Mouse (Mus musculus) gastrocnemius, adult 8-10 months (tissue): ENCODE results near the gene Gabrb1. TPM values are rescaled to one million over a fixed set of nuclear protein-coding genes. Genes with fewer than 3 reads are reported as not detected.

Experiments used
- DNase-seq, 2 experiments: peaks; one replicate each; pipeline ENCODE4 v3.0.0; 2022; ENCODE audit warnings: low spot score in 2 of 2
- total RNA-seq, 4 experiments: library from RNA; stranded (reverse); gene quantifications; 2 replicates each; pipeline ENCODE4 v1.2.4; 2022

Gene Gabrb1
- total RNA-seq, 4 experiments from 2014 or later: 0.02 to 0.16 (median 0.05) TPM

DNA sequence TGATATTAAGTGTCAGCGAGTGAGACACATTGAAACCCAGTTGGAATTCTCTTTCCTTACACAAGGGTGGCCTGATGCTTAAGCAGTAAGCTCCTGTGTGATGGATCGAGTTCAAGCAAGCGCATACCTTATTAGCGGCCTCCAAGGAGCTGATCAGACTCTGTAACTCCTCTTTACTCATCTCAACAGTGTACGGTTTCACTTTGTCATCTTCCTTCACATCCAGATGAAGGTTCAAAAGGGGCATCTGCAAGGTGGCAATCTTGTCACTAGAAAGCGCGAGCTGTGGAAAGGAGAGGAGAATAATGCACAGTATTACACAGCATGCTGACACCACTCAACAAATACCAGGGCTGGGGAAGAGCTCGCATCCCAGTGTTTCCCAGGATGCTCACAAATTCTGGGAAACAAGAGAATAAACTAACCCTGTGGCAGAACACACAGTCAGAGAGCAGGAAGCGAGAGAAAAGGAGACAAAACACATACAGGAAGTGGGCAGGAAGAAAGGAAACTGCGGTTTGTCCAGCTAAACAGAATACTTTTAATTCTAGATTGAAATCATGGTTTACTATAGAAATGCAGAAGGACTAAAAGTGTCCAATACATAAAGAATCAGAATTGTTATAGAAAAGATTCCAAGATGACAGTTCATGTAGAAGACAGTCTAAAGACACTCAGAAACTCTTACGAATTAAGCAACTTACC lies 503.0 kb downstream of the Gabrb1 start:
- no peak for DNase-seq

DNA sequence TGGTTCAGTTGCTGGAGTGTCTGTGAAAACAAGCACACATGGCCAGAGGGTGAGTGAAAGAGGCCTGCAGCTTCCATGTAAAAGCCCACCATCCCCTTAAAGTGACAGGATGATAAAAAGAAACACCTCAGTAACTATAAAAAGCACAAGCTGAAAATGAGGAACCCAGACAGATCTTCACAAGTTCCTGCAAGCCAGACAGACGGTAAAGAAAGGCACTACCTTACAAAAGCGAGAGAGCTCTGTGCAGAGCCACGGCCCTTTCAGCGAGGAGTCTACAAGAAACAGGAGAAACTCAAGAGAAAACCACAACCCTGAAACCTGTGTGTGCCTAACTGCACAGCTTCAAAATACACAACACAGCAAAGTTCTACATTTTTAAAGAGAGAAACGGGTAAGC lies 504.9 kb downstream of the Gabrb1 start:
- DNase-seq: no peak

DNA sequence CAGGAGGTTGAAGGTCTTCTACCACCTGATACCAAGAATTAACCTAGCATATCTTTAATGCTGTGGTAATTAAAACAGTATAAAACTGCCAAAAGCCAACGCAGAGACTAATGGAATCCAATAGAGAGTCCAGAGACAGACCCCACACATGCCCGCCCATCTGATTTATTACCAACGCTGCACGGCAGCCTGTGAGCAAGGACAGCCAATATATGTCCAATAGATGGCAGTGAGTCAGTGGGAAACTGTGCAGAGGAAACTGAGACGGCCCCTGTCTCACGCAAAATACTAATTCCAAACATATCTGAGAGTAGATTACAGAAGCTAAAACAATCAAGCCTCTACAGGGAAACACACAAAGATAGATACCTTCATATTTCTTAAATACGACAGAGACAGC lies 506.5 kb downstream of the Gabrb1 start:
- DNase-seq: no peak

- DNase-seq: peak; percentile 91 to 95
Measured at GRCm38 (mm10) chr5:72167594-72168284, 509.8 kb downstream of the Gabrb1 start, which contains the start of gene Commd8. TSS of gene Commd8 (minus strand) at chr5:72168189.

- DNase-seq: no peak
Measured at GRCm38 (mm10) chr5:72168285-72168621, 510.3 kb downstream of the Gabrb1 start.

DNA sequence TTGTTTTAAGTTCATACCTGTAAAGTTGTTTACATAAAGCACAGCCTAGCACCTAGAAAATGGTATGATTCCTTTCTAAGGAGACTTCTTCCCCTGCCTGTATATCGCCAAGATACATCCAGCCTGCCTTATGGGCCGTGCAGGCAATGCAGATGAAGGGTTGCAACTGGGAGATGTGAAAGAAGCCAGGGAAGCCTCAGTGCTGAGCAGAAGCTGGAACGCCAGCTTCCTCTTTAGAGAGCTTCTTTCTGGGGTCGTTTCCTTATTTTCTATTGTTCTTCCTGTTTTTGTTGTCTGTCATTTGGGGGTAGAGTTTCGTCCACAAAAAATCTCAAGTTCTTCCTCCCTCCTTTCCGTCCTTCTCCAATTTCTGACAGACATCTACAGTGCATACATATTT lies 512.2 kb downstream of the Gabrb1 start:
- no peak for DNase-seq

DNA sequence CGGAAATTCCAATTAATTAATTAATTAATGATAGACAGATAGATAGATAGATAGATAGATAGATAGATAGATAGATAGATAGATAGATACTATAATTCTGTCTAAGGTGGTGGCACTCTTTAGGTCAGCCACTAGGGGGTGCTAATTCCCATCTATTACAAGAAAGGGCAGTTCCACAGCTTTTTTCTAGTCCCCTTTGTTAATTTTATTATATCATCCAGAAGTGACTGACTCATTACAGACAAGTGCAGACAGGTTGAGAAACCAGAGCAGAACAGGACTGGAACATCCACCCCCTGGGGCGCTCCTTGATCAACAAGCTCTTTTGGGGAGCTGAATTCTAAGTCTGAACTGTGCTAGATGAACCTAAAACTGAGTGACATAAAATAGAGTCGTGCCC lies 514.8 kb downstream of the Gabrb1 start:
- peak in 1 of 2 experiments; percentile 2 for DNase-seq

- no peak for DNase-seq
Measured at GRCm38 (mm10) chr5:72173521-72173920, 515.6 kb downstream of the Gabrb1 start.

- no peak for DNase-seq
Measured at GRCm38 (mm10) chr5:72175050-72175449, 517.1 kb downstream of the Gabrb1 start.

- DNase-seq: no peak
Measured at GRCm38 (mm10) chr5:72175530-72175929, 517.6 kb downstream of the Gabrb1 start.

DNA sequence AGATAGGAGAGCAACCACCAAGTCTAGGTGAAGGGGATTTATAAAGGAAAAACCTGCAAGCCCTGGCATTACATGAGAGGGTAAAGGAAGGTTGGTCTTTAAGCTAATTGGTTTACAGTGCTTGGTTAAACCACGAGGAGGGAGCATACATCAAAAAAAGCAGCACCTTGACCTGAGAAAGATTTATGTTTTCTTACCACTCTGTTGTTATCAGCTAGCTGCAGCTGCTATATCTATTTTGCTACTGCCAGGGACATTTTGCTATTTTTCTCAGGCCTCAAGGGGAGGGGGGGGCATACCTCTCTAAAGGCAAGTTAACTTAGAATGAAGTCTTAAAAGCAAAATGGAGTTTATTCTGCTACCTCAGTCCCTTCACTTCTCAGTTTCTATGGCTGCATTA lies 523.3 kb downstream of the Gabrb1 start:
- no peak for DNase-seq

DNA sequence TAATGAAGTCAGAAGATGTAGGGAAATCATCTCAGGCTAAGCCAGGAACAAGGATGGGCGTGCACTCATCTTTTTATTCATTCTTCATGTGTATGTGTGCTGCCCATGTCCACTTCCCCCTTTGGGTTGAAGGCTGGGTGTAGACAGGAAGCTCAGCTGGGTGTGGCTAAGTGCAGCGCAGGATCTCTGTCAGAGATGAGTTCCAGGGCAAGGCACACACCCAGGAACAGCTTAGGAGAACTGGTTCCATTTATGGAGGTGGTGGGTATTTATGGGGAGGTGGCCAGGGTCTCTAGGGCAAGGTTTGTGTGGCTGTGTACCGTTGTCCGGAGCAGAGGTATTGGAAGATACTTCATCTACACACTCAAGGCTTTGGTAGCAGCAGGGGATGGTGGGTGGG lies 524.9 kb downstream of the Gabrb1 start:
- DNase-seq: no peak

DNA sequence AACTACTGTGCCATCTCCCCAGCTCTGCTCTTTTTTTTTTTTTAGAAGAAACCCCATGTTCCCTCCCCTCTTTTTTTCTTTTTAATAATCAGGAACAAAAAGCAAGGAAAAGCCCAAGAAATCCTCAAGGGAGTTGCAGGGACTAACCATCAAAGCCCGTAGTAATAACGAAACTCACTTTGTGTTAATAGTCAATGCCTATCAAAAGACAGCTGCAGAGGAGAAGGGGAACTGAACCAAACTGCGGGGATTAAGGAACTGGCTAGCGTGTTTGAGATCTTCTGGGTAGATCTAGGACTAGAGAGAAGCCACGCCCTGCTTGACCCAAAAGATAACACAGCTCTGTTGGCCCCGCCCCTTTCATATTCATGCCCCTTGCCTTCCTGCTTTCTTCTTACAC lies 526.0 kb downstream of the Gabrb1 start:
- no peak for DNase-seq

DNA sequence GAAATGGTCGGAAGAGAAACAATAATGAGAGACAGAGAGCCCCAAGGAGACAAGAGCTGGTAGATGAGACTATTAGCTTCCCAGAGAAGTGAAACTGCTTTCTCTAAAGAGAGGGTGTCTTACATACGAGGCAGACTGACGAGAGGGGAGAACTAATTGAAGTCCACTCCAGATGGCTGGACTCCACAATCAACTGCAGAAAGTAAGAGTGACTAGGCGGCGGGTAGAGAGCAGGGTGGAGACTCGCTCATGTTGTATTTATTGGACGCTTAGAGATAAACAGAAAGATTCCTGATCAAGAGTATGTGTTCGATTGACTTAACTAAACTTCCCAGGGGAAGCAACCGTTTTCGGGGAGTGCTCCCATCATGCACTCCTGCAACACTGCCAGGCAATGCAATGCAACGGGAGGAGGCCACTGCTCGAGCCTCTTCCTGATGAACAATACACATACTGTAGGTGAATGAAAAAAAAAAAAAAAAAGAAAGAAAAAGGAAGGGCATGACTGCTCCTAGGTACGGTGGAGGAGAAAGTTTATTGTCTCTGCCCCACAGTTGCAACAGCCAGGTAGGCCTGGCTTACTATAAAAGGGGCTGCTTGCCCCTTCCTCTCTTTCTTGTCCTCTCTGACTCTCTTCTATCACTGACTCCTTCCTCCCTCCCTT lies 526.7 kb downstream of the Gabrb1 start:
- no peak for DNase-seq

- no peak for DNase-seq
Measured at GRCm38 (mm10) chr5:72191154-72191553, 533.2 kb downstream of the Gabrb1 start.

- no peak for DNase-seq
Measured at GRCm38 (mm10) chr5:72191932-72192331, 534.0 kb downstream of the Gabrb1 start.

- no peak for DNase-seq
Measured at GRCm38 (mm10) chr5:72195442-72195841, 537.5 kb downstream of the Gabrb1 start.

Other genes starting within 250 kb of the Gabrb1 start
- gene Cox7b2, start 109.9 kb upstream of the Gabrb1 start, total RNA-seq: not detected
- gene Gabra4, start 195 bp downstream of the Gabrb1 start, total RNA-seq: under 1 TPM in 2 of 4 experiments, not detected in 2; 0.10 to 0.22 TPM